Mouse (Mus musculus) heart, embryonic 15.5 days (tissue): ENCODE measurements around the gene Oaz2. TPM values are rescaled to one million over a fixed set of nuclear protein-coding genes. Genes with fewer than 3 reads are reported as not detected.

Experiments used
- ATAC-seq: fragments of 200-750 bp; cut with Nextera tagmentation; replicated peaks from 2 replicates; pipeline ENCODE4 v1.8.0; 2017; ENCODE audit warnings: low read depth, moderate TSS enrichment; ENCODE audit not compliant: insufficient number of reproducible peaks, insufficient read depth, low FRiP score
- H3K27ac ChIP-seq: fragments of 300-500 bp; sonication (generic); 2 replicates; pipeline ENCODE4 v1.5.1; 2015; ENCODE audit warnings: mild to moderate bottlenecking, inconsistent platforms
- H3K27me3 ChIP-seq: fragments of 300-500 bp; sonication (generic); 2 replicates; pipeline ENCODE4 v1.6.1; 2015; ENCODE audit warnings: inconsistent platforms
- H3K36me3 ChIP-seq: fragments of 300-500 bp; sonication (generic); 2 replicates; pipeline ENCODE4 v1.6.1; 2015; ENCODE audit warnings: mild to moderate bottlenecking, inconsistent platforms
- H3K4me1 ChIP-seq: fragments of 300-500 bp; sonication (generic); replicated peaks from 2 replicates; pipeline ENCODE4 v1.6.1; 2015; ENCODE audit warnings: inconsistent platforms
- H3K4me2 ChIP-seq: fragments of 300-500 bp; sonication (generic); 2 replicates; pipeline ENCODE4 v1.6.1; 2015; ENCODE audit warnings: inconsistent platforms, mild to moderate bottlenecking, moderate library complexity
- H3K4me3 ChIP-seq: fragments of 300-500 bp; sonication (generic); 2 replicates; pipeline ENCODE4 v1.5.1; 2015; ENCODE audit warnings: mild to moderate bottlenecking, inconsistent platforms
- H3K9ac ChIP-seq: fragments of 300-500 bp; sonication (generic); 2 replicates; pipeline ENCODE4 v1.6.1; 2015; ENCODE audit warnings: mild to moderate bottlenecking, inconsistent platforms
- H3K9me3 ChIP-seq: fragments of 300-500 bp; sonication (generic); replicated peaks from 2 replicates; pipeline ENCODE4 v1.6.1; 2016; ENCODE audit warnings: inconsistent platforms
- WGBS: fragments of 180-500 bp; shearing (Covaris S2); methylation state at CpG from one replicate; pipeline ENCODE4 v1.1.7; 2015; ENCODE audit warnings: mixed read lengths; 5-methylcytosine and 5-hydroxymethylcytosine counted together
- polyA plus RNA-seq: library from polyadenylated mRNA; unstranded; fragments of >200 nt; fragmentation: Nextera tagmentation; extraction: Ambion mirVana; gene quantifications from 2 replicates; pipeline ENCODE4 v1.2.1, GENCODE M21; 2015

Gene Oaz2
- polyA plus RNA-seq, 1 experiment from 2014 or later = 258 TPM

DNA sequence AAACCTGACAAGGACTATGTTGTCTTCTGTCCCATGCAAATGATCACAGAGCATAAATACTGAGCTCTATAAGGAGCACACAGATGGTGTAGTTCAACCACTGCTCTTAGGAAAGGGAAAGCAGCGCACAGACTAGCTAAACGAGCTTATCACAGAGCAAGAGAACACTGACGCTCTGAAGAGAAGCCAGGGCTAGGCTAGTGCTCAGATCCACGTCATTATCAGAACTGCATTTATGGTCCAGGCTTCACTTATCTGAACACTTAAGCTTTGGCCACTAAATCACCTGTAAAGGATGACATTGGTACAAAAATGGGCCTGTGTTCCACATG is 57.5 kb downstream of the Oaz2 start:
- Histone ChIP-seq H3K9me3 (no peaks in the 10 kb centered on the region), H3K27me3 (no peaks in the 10 kb centered on the region), H3K9ac (no peak overlapping the region), H3K4me1 (peaks cover 53% of the 10 kb centered on the region), H3K36me3 (no peaks in the 10 kb centered on the region), H3K27ac (peak overlapping the region; percentile 87), H3K4me2 (0 out of 2 replicates have a peak overlapping the region, but pooled peaks have one; percentile 3), H3K4me3 (no peak overlapping the region)
- peak; percentile 73; the same call in 1 of the 2 replicates for ATAC-seq
- WGBS = 20% methylated on average over 4 of the region's 4 CpGs

DNA sequence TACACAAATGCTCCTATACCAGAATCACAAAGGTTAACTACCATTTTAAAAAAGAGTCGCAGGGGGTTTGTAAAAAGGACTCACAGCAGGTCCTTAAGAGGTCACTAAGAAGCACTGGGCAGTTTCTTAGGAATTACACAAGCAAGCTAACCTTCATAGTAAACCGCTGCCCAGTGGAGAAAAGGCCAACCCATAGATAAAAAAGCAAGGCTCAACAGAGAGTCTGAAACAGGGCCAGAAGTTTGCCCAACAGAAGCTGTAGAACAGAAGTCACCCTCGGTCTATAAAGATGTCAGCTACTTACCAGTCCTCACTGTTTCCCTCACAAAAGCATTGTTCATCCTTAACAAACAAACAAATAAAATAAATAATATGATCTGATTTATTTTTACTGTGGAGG is 58.6 kb downstream of the Oaz2 start:
- Histone ChIP-seq H3K9ac (no peak overlapping the region), H3K27ac (0 out of 2 replicates have a peak overlapping the region, but pooled peaks have one; percentile 11), H3K9me3 (no peaks in the 10 kb centered on the region), H3K4me2 (no peak overlapping the region), H3K27me3 (no peaks in the 10 kb centered on the region), H3K4me1 (peaks cover 44% of the 10 kb centered on the region), H3K4me3 (no peak overlapping the region), H3K36me3 (0 out of 2 replicates have a peak, but pooled peaks cover 2% of the 10 kb centered on the region)
- 76% methylated on average over 3 of the region's 3 CpGs for WGBS
- ATAC-seq = no peak

DNA sequence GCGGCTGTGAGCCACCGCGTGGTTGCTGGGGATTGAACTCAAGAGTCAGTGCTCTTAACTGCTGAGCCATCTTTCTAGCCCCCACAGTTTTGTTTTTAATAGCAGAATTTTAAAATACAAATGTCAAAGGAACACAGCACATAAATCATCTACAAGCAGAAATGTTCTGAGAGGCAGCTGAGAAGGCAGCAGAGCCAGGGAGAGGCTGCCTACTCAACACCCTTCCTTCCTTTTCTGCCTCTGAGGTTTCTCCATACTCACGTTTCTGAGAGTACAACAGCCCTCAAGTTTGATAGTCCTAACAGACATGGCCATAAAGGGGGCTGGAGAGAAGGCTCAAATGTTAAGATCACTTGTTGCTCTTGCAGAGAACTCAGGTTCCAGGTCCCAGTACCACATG is 59.7 kb downstream of the Oaz2 start:
- no peak for ATAC-seq
- Histone ChIP-seq H3K4me1 (peaks cover 35% of the 10 kb centered on the region), H3K4me2 (no peak overlapping the region), H3K9me3 (no peaks in the 10 kb centered on the region), H3K9ac (no peak overlapping the region), H3K27me3 (no peaks in the 10 kb centered on the region), H3K4me3 (no peak overlapping the region), H3K36me3 (0 out of 2 replicates have a peak, but pooled peaks cover 2% of the 10 kb centered on the region), H3K27ac (no peak overlapping the region)
- 78% methylated on average over 4 of the region's 4 CpGs for WGBS

DNA sequence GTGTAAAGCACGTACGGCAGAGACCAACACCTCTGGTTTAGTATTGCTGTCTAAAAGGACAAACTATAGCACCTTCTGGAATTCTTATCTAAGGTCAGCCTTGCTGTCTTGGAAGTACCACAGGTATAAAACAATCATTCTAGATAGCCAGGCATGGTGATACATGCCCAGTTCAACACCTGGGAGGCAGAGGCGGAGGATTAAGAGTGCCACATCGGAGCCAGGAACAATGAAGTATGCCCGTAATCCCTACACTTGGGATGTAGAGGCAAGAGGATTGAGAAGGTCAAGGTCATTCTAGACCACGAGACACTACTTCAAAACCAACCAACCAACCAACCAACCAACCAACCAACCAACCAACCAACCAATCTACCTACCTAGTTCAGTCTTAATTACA is 60.8 kb downstream of the Oaz2 start:
- no peak overlapping the region for H3K4me2 ChIP-seq
- no peak overlapping the region for H3K9ac ChIP-seq
- H3K36me3 ChIP-seq = 0 out of 2 replicates have a peak, but pooled peaks cover 2% of the 10 kb centered on the region
- WGBS = 94% methylated on average over 6 of the region's 6 CpGs
- peaks cover 30% of the 10 kb centered on the region for H3K4me1 ChIP-seq
- no peak for ATAC-seq
- H3K4me3 ChIP-seq = no peak overlapping the region
- no peaks in the 10 kb centered on the region for H3K9me3 ChIP-seq
- no peaks in the 10 kb centered on the region for H3K27me3 ChIP-seq
- H3K27ac ChIP-seq = no peak overlapping the region

DNA sequence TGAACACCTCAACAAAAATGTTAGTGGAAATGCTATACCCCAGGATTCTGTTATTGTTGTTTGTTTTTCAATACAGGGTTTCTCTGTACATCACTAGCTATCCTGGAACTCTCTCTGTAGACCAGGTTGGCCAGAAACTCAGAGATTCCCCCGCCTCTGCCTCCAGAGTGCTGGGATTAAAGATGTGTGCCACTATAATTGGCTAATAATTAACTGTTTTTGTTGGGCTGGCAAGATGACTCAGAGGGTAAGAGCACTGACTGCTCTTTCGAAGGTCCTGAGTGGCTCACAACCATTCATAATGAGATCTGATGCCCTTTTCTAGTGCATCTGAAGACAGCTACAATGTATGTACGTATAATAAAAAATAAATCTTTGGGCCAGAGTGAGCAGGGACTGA is 67.1 kb downstream of the Oaz2 start:
- Histone ChIP-seq H3K36me3 (0 out of 2 replicates have a peak, but pooled peaks cover 2% of the 10 kb centered on the region), H3K4me1 (peaks cover 12% of the 10 kb centered on the region), H3K27me3 (no peaks in the 10 kb centered on the region), H3K4me3 (no peak overlapping the region), H3K9me3 (no peaks in the 10 kb centered on the region), H3K27ac (peak overlapping the region; percentile 65), H3K9ac (no peak overlapping the region), H3K4me2 (no peak overlapping the region)
- no peak for ATAC-seq
- 80% methylated on average over 3 of the region's 3 CpGs for WGBS

Other genes with a start within 250 kb of the Oaz2 start
- not detected in 2 replicates for gene Slc51b, start 245.0 kb upstream of the Oaz2 start, polyA plus RNA-seq
- gene Mtfmt, start 232.2 kb upstream of the Oaz2 start, polyA plus RNA-seq = 13.2 and 13.6 TPM in 2 replicates
- 52.9 and 62.7 TPM in 2 replicates for gene Spg21, start 207.1 kb upstream of the Oaz2 start, polyA plus RNA-seq
- gene Ankdd1a, start 147.8 kb upstream of the Oaz2 start, polyA plus RNA-seq = not detected in 2 replicates
- gene Plekho2, start 88.0 kb upstream of the Oaz2 start, polyA plus RNA-seq = 9.8 and 14.8 TPM in 2 replicates
- gene Pif1, start 80.8 kb upstream of the Oaz2 start, polyA plus RNA-seq = 9.8 and 12.8 TPM in 2 replicates
- gene Rbpms2, start 38.4 kb upstream of the Oaz2 start, polyA plus RNA-seq = 90.2 and 98.2 TPM in 2 replicates
- gene Zfp609, start 159.6 kb downstream of the Oaz2 start, polyA plus RNA-seq = 4.9 and 5.7 TPM in 2 replicates
- 87.6 and 92.2 TPM in 2 replicates for gene Pclaf, start 222.2 kb downstream of the Oaz2 start, polyA plus RNA-seq
- 20.8 and 21.4 TPM in 2 replicates for gene Trip4, start 240.8 kb downstream of the Oaz2 start, polyA plus RNA-seq
- 9.8 and 12.7 TPM in 2 replicates for gene Csnk1g1, start 240.9 kb downstream of the Oaz2 start, polyA plus RNA-seq